Mouse (Mus musculus): ENCODE data around the gene Lrrc28.

- TF ChIP-seq CTCF (conservative IDR thresholded peaks at IDR 0.05; ENCODE audit: insufficient read depth, insufficient read length, low read depth, low read length) (no peak), POLR2A (IDR thresholded peaks at IDR 0.05; ENCODE audit: low read depth, low read length) (no peak)
These were observed 145.6 kb downstream of the Lrrc28 start for GRCm38 (mm10) chr7:67499516-67499915.
